Mouse (Mus musculus) CH12.LX (cell line): ENCODE data around the gene Dnase1l3. TPM values are rescaled to one million over a fixed set of nuclear protein-coding genes. Genes with fewer than 3 reads are reported as not detected.
A peak's percentile ranks its signal among the peaks of the same experiment; 100 is the strongest.

Experiments
- DNase-seq: peaks from one replicate; pipeline ENCODE4 v3.0.0-alpha.2; 2013; ENCODE audit errors: extremely low read depth
- H3K27ac ChIP-seq: 2 replicates; pipeline ENCODE4 v1.5.1; 2012; ENCODE audit warnings: low read depth, mild to moderate bottlenecking, control low read depth, moderate library complexity; ENCODE audit not compliant: insufficient read depth
- H3K27me3 ChIP-seq: replicated peaks from 2 replicates; pipeline ENCODE3; 2012; ENCODE audit warnings: inconsistent platforms
- H3K36me3 ChIP-seq, 2 experiments: replicated peaks in 1 of 2; 2 replicates each; pipeline versions ENCODE3 to v1.6.1; 2012; ENCODE audit warnings: inconsistent platforms in 1 of 2, low read length in 1 of 2, mild to moderate bottlenecking in 1 of 2, mixed read lengths in 1 of 2, moderate library complexity in 1 of 2; ENCODE audit not compliant: control insufficient read depth in 1 of 2, insufficient read depth in 1 of 2
- H3K4me1 ChIP-seq, 2 experiments: 2 replicates each; pipeline ENCODE4 v1.6.1; 2012; ENCODE audit warnings: inconsistent platforms in 1 of 2, moderate library complexity in 1 of 2; ENCODE audit not compliant: insufficient read depth in 2 of 2, control insufficient read depth in 1 of 2
- H3K4me2 ChIP-seq: 2 replicates; pipeline ENCODE4 v1.6.1; 2012; ENCODE audit warnings: low read depth, mild to moderate bottlenecking, control low read depth; ENCODE audit not compliant: poor library complexity, insufficient read depth, severe bottlenecking
- H3K4me3 ChIP-seq, 3 experiments: fragments of 150-350 bp in 1 of 3; sonication (generic) in 1 of 3; replicated peaks in 1 of 3; 2 replicates each; pipeline versions ENCODE3 to v1.5.1; 2011 to 2012; ENCODE audit warnings: low read depth in 2 of 3, low read length in 2 of 3, mild to moderate bottlenecking in 2 of 3, moderate library complexity in 2 of 3, control low read depth in 1 of 3, improper control_type of control experiment in 1 of 3, inconsistent platforms in 1 of 3, mixed read lengths in 1 of 3; ENCODE audit not compliant: poor library complexity in 1 of 3
- H3K79me2 ChIP-seq: replicated peaks from 2 replicates; pipeline ENCODE4 v1.6.1; 2012; ENCODE audit warnings: mild to moderate bottlenecking, moderate library complexity; ENCODE audit not compliant: control insufficient read depth, poor library complexity, insufficient read depth, severe bottlenecking; ENCODE audit errors: extremely low read depth
- H3K9ac ChIP-seq: 2 replicates; pipeline ENCODE4 v1.6.1; 2012; ENCODE audit warnings: low read depth, mild to moderate bottlenecking, control low read depth, moderate library complexity; ENCODE audit not compliant: insufficient read depth
- H3K9me3 ChIP-seq: replicated peaks from 2 replicates; pipeline ENCODE3; 2012; ENCODE audit warnings: low read length, inconsistent platforms, mixed read lengths
- BHLHE40 ChIP-seq: IDR thresholded peaks from 2 replicates; pipeline ENCODE4 v1.6.1; 2011; ENCODE audit warnings: mild to moderate bottlenecking, low read depth, low read length, improper control_type of control experiment
- ELF1 ChIP-seq: IDR thresholded peaks from 2 replicates; pipeline ENCODE4 v1.6.1; 2014; ENCODE audit warnings: low read depth, mild to moderate bottlenecking, inconsistent platforms, low read length, improper control_type of control experiment
- EP300 ChIP-seq: IDR thresholded peaks from 2 replicates; pipeline ENCODE4 v1.6.1; 2011; ENCODE audit warnings: low read length, improper control_type of control experiment
- ETS1 ChIP-seq: conservative IDR thresholded peaks from 2 replicates; pipeline ENCODE4 v1.6.1; 2012; ENCODE audit warnings: low read depth, mild to moderate bottlenecking, inconsistent platforms, low read length, improper control_type of control experiment, moderate library complexity
- GABPA ChIP-seq: IDR thresholded peaks from 2 replicates; pipeline ENCODE4 v1.6.1; 2012; ENCODE audit warnings: low read depth, low read length, improper control_type of control experiment, inconsistent platforms; ENCODE audit not compliant: insufficient replicate concordance
- HCFC1 ChIP-seq: IDR thresholded peaks from 2 replicates; pipeline ENCODE4 v1.6.1; 2012; ENCODE audit warnings: low read depth, mild to moderate bottlenecking, inconsistent platforms, low read length, improper control_type of control experiment
- IRF4 ChIP-seq: IDR thresholded peaks from 2 replicates; pipeline ENCODE4 v1.6.1; 2014; ENCODE audit warnings: low read depth, mild to moderate bottlenecking, inconsistent platforms, low read length, improper control_type of control experiment
- JUN ChIP-seq: IDR thresholded peaks from 2 replicates; pipeline ENCODE4 v1.6.1; 2011; ENCODE audit warnings: low read depth, mild to moderate bottlenecking, low read length, improper control_type of control experiment, moderate library complexity; ENCODE audit not compliant: insufficient read depth
- JUND ChIP-seq: conservative IDR thresholded peaks from 2 replicates; pipeline ENCODE4 v1.6.1; 2011; ENCODE audit warnings: low read depth, low read length, improper control_type of control experiment
- MAFK ChIP-seq: IDR thresholded peaks from 2 replicates; pipeline ENCODE4 v1.6.1; 2011; ENCODE audit warnings: low read length, improper control_type of control experiment; ENCODE audit not compliant: insufficient replicate concordance
- MEF2A ChIP-seq: IDR thresholded peaks from 2 replicates; pipeline ENCODE4 v1.6.1; 2014; ENCODE audit warnings: low read depth, mild to moderate bottlenecking, inconsistent platforms, low read length, improper control_type of control experiment, borderline replicate concordance
- MXI1 ChIP-seq: IDR thresholded peaks from 2 replicates; pipeline ENCODE4 v1.6.1; 2011; ENCODE audit warnings: mild to moderate bottlenecking, low read depth, low read length, improper control_type of control experiment
- MYC ChIP-seq: IDR thresholded peaks from 2 replicates; pipeline ENCODE4 v1.6.1; 2011; ENCODE audit warnings: low read depth, mild to moderate bottlenecking, improper control_type of control experiment, low read length
- PAX5 ChIP-seq: IDR thresholded peaks from 2 replicates; pipeline ENCODE4 v1.6.1; 2012; ENCODE audit warnings: low read length, inconsistent platforms, mixed read lengths
- POLR2A ChIP-seq: IDR thresholded peaks from 2 replicates; pipeline ENCODE4 v1.6.1; 2011; ENCODE audit warnings: low read depth, mild to moderate bottlenecking, improper control_type of control experiment, low read length
- RAD21 ChIP-seq: IDR thresholded peaks from 2 replicates; pipeline ENCODE4 v1.6.1; 2011; ENCODE audit warnings: low read depth, mild to moderate bottlenecking, low read length, improper control_type of control experiment, moderate library complexity
- RCOR1 ChIP-seq: conservative IDR thresholded peaks from 2 replicates; pipeline ENCODE4 v1.6.1; 2012; ENCODE audit warnings: low read depth, mild to moderate bottlenecking, inconsistent platforms, low read length, improper control_type of control experiment
- SMC3 ChIP-seq: IDR thresholded peaks from 2 replicates; pipeline ENCODE4 v1.6.1; 2011; ENCODE audit warnings: low read depth, low read length, improper control_type of control experiment
- TCF12 ChIP-seq: IDR thresholded peaks from 2 replicates; pipeline ENCODE4 v1.6.1; 2014; ENCODE audit warnings: low read depth, mild to moderate bottlenecking, inconsistent platforms, low read length, improper control_type of control experiment
- UBTF ChIP-seq: IDR thresholded peaks from 2 replicates; pipeline ENCODE4 v1.6.1; 2012; ENCODE audit warnings: low read depth, mild to moderate bottlenecking, inconsistent platforms, low read length, improper control_type of control experiment, moderate library complexity
- USF1 ChIP-seq: IDR thresholded peaks from 2 replicates; pipeline ENCODE4 v1.6.1; 2014; ENCODE audit warnings: low read depth, mild to moderate bottlenecking, inconsistent platforms, low read length, improper control_type of control experiment
- ZC3H11A ChIP-seq: IDR thresholded peaks from 2 replicates; pipeline ENCODE4 v1.6.1; 2012; ENCODE audit warnings: low read depth, mild to moderate bottlenecking, inconsistent platforms, low read length, improper control_type of control experiment
- ZKSCAN1 ChIP-seq: IDR thresholded peaks from 2 replicates; pipeline ENCODE4 v1.6.1; 2012; ENCODE audit warnings: low read depth, inconsistent platforms, low read length, improper control_type of control experiment, borderline replicate concordance
- ZMIZ1 ChIP-seq: IDR thresholded peaks from 2 replicates; pipeline ENCODE4 v1.6.1; 2012; ENCODE audit warnings: low read depth, mild to moderate bottlenecking, inconsistent platforms, low read length, improper control_type of control experiment
- dilution Hi-C: fragments of 300-500 bp; cut with MboI; formaldehyde crosslinking; loops from 2 replicates; pipeline ENCODE4 v1.14.3; 2020; ENCODE audit warnings: low sequenced_read_pairs; ENCODE audit not compliant: extremely low pct_unique_long_range_greater_than_20kb, extremely low pct_ligation_motif_present
- in situ Hi-C: fragments of 300-500 bp; cut with MboI; formaldehyde crosslinking; loops from 3 replicates; pipeline ENCODE4 v1.14.3; 2019; ENCODE audit warnings: low sequenced_read_pairs, low pct_ligation_motif_present, low pct_unique_long_range_greater_than_20kb, mixed read lengths
- polyA plus RNA-seq: library from polyadenylated mRNA; unstranded; fragments of >175 nt; gene quantifications from 2 replicates; pipeline ENCODE4 v1.2.1, GENCODE M21; 2012; ENCODE audit warnings: low read depth; ENCODE audit not compliant: insufficient read length
- total RNA-seq, 2 experiments: library from RNA; depleted of rRNA; stranded (reverse); fragments of 300-350 nt in 1 of 2; fragments of >200 nt in 1 of 2; gene quantifications; 2 replicates each; pipeline ENCODE4 v1.2.3; 2012 to 2014

Gene Dnase1l3
- total and polyA plus RNA-seq, 3 experiments = 2.5 to 36.0 (median 2.9) TPM

GRCm38 (mm10) chr14:8030535-8030934 lies 36.2 kb upstream of the Dnase1l3 start:
- peaks cover 0 to 55% of the 10 kb centered on the region in 2 experiments for H3K36me3 ChIP-seq
- H3K9ac ChIP-seq = no peak overlapping the region
- no peaks in the 10 kb centered on the region for H3K9me3 ChIP-seq
- in situ Hi-C loops (no loop called here), dilution Hi-C loops (no loop called here)
- H3K4me2 ChIP-seq = no peak overlapping the region
- DNase-seq = no peak
- TF ChIP-seq MXI1 (no peak), BHLHE40 (0 out of 2 replicates have a peak, but pooled peaks have one; percentile 27)
- no peaks in the 10 kb centered on the region for H3K27me3 ChIP-seq
- no peaks in the 10 kb centered on the region for H3K79me2 ChIP-seq
- H3K4me1 ChIP-seq = peaks cover 15 to 33% of the 10 kb centered on the region in 2 experiments
- H3K27ac ChIP-seq = no peak overlapping the region
- no peak overlapping the region for H3K4me3 ChIP-seq

- DNase-seq = no peak
- no peak overlapping the region for H3K9ac ChIP-seq
- no peaks in the 10 kb centered on the region for H3K27me3 ChIP-seq
- H3K79me2 ChIP-seq = no peaks in the 10 kb centered on the region
- peaks cover 15 to 33% of the 10 kb centered on the region in 2 experiments for H3K4me1 ChIP-seq
- no peaks in the 10 kb centered on the region for H3K9me3 ChIP-seq
- H3K27ac ChIP-seq = no peak overlapping the region
- no peak overlapping the region for H3K4me2 ChIP-seq
- in situ Hi-C loops = no loop called here
- no peak for TF ChIP-seq RCOR1
- TF ChIP-seq SMC3 = no peak
- no peak for TF ChIP-seq USF1
- no peak for TF ChIP-seq GABPA
- TF ChIP-seq EP300 = no peak
- TF ChIP-seq ELF1 = no peak
- TF ChIP-seq ZC3H11A = no peak
- TF ChIP-seq IRF4 = no peak
- no peak for TF ChIP-seq BHLHE40
- TF ChIP-seq, all 38 proteins: peak for 0
- H3K36me3 ChIP-seq = peaks cover 0 to 62% of the 10 kb centered on the region in 2 experiments
- dilution Hi-C loops = no loop called here
- no peak overlapping the region for H3K4me3 ChIP-seq
Measured at GRCm38 (mm10) chr14:8029752-8030151, 35.4 kb upstream of the Dnase1l3 start.

- H3K27ac ChIP-seq = no peak overlapping the region
- no peaks in the 10 kb centered on the region for H3K27me3 ChIP-seq
- no peak for TF ChIP-seq JUND
- no peak for TF ChIP-seq POLR2A
- no peak for TF ChIP-seq UBTF
- TF ChIP-seq USF1 = no peak
- no peak for TF ChIP-seq BHLHE40
- TF ChIP-seq ZC3H11A = no peak
- TF ChIP-seq EP300 = no peak
- no peak for TF ChIP-seq JUN
- TF ChIP-seq ZKSCAN1 = no peak
- TF ChIP-seq PAX5 = no peak
- no peak for TF ChIP-seq TCF12
- no peak for TF ChIP-seq RAD21
- no peak for TF ChIP-seq MYC
- TF ChIP-seq MAFK = no peak
- TF ChIP-seq ETS1 = no peak
- TF ChIP-seq ZMIZ1 = no peak
- no peak for TF ChIP-seq IRF4
- TF ChIP-seq HCFC1 = no peak
- no peak for TF ChIP-seq MEF2A
- TF ChIP-seq, all 38 proteins: peak for 0
- dilution Hi-C loops = no loop called here
- in situ Hi-C loops = no loop called here
- Histone ChIP-seq H3K36me3 (peaks cover 0 to 61% of the 10 kb centered on the region in 2 experiments), H3K4me3 (no peak overlapping the region), H3K4me1 (peaks cover 17 to 47% of the 10 kb centered on the region in 2 experiments), H3K4me2 (no peak overlapping the region), H3K79me2 (no peaks in the 10 kb centered on the region), H3K9me3 (no peaks in the 10 kb centered on the region), H3K9ac (no peak overlapping the region)
- no peak for DNase-seq
Measured at GRCm38 (mm10) chr14:8028086-8028485, 33.7 kb upstream of the Dnase1l3 start.
